Mouse (Mus musculus): ENCODE measurements around the gene Txnip. TPM values are rescaled to one million over a fixed set of nuclear protein-coding genes. Genes with fewer than 3 reads are reported as not detected.

Gene Txnip
- polyA plus RNA-seq, 1 experiment from 2014 or later, result 41.1 TPM

DNA sequence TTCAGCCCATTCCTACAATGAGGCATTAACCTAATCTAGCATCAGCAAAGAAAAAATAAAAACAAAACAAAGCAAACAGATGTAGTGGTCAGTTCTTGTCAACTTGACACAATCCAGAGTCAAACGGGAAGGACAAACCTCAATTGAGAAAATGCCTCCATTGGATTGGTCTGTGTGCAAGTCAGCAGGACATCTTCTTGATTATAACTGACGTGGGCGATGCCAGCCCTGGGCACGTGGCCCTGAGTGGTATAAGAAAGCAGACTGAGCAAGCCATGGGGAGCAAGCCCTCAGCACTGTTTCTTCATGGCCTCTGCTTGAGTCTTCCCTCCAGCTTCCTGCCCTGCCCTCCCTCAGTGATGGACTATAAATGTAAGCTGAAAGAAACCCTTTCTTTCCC, 10.9 kb upstream of the Txnip start:
- ATAC-seq (replicated peaks; ENCODE audit: low FRiP score), result no peak
- no peaks in the 10 kb centered on the region for H3K36me3 ChIP-seq (ENCODE audit: control insufficient read depth, insufficient read depth, low read length)
- H3K27ac ChIP-seq (ENCODE audit: low read depth, low read length), result no peak overlapping the region
- 40% methylated on average over 4 of the region's 4 CpGs for WGBS
- 0 out of 2 replicates have a peak, but pooled peaks cover 2% of the 10 kb centered on the region for H3K27me3 ChIP-seq (replicated peaks; ENCODE audit: control insufficient read depth, insufficient read depth, low read length)
- no peak overlapping the region for H3K4me2 ChIP-seq
- H3K4me3 ChIP-seq (ENCODE audit: low read depth, low read length), result no peak overlapping the region
- H3K9me3 ChIP-seq (ENCODE audit: control insufficient read depth, low read length), result no peaks in the 10 kb centered on the region
- H3K4me1 ChIP-seq (replicated peaks; ENCODE audit: control insufficient read depth, insufficient read depth, low read length), result no peaks in the 10 kb centered on the region
- no peak for DNase-seq (ENCODE audit: low spot score)
- no peak overlapping the region for H3K9ac ChIP-seq (ENCODE audit: low read depth, low read length)

DNA sequence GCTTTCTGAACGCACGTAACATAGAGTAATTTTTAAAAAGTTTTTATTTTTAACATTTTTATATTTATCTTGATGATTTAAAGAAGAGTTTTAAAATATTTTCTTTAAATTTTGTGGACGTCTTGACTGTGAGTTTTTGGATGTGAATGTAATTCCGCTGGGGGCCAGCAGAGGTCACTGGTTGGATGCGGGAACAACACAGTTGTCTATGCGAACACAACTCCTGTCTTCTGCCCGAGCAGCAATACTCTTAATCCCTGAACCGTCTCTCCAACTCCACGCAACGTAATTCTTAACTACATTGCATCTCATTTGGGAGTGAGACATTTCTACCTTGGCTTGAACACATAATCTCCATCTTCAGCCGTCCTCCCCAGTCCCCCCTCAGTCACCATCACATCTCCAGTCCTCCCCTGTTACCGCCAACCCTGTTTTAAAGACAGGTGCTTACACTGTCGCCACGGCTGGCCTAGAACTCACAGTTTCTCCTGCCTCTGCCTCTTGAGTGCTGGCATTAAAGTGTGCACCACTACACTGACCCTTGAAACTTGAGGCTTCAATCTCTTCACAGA, 10.3 kb upstream of the Txnip start:
- Histone ChIP-seq H3K36me3 (ENCODE audit: control insufficient read depth, insufficient read depth, low read length) (no peaks in the 10 kb centered on the region), H3K4me1 (replicated peaks; ENCODE audit: control insufficient read depth, insufficient read depth, low read length) (no peaks in the 10 kb centered on the region), H3K9ac (ENCODE audit: low read depth, low read length) (no peak overlapping the region), H3K27me3 (replicated peaks; ENCODE audit: control insufficient read depth, insufficient read depth, low read length) (0 out of 2 replicates have a peak, but pooled peaks cover 2% of the 10 kb centered on the region), H3K4me2 (peak overlapping the region; percentile 43), H3K27ac (ENCODE audit: low read depth, low read length) (no peak overlapping the region), H3K4me3 (ENCODE audit: low read depth, low read length) (0 out of 2 replicates have a peak overlapping the region, but pooled peaks have one; percentile 7), H3K9me3 (ENCODE audit: control insufficient read depth, low read length) (no peaks in the 10 kb centered on the region)
- peak; percentile 73 for DNase-seq (ENCODE audit: low spot score)
- 0 out of 2 replicates have a peak, but pooled peaks have one; percentile 26 for ATAC-seq (replicated peaks; ENCODE audit: low FRiP score)
- 13% methylated on average over 14 of the region's 14 CpGs for WGBS

- Histone ChIP-seq H3K36me3 (ENCODE audit: control insufficient read depth, insufficient read depth, low read length) (no peaks in the 10 kb centered on the region), H3K27me3 (replicated peaks; ENCODE audit: control insufficient read depth, insufficient read depth, low read length) (0 out of 2 replicates have a peak, but pooled peaks cover 2% of the 10 kb centered on the region), H3K27ac (ENCODE audit: low read depth, low read length) (no peak overlapping the region), H3K4me3 (ENCODE audit: low read depth, low read length) (no peak overlapping the region), H3K9ac (ENCODE audit: low read depth, low read length) (no peak overlapping the region), H3K4me2 (no peak overlapping the region), H3K9me3 (ENCODE audit: control insufficient read depth, low read length) (no peaks in the 10 kb centered on the region), H3K4me1 (replicated peaks; ENCODE audit: control insufficient read depth, insufficient read depth, low read length) (no peaks in the 10 kb centered on the region)
- DNase-seq (ENCODE audit: low spot score) (no peak), ATAC-seq (replicated peaks; ENCODE audit: low FRiP score) (no peak)
- 81% methylated on average over 7 of the region's 7 CpGs for WGBS
These were observed 8.9 kb upstream of the Txnip start for GRCm38 (mm10) chr3:96548824-96549223.

GRCm38 (mm10) chr3:96549346-96549745, 8.4 kb upstream of the Txnip start:
- Histone ChIP-seq H3K4me2 (no peak overlapping the region), H3K4me3 (ENCODE audit: low read depth, low read length) (no peak overlapping the region), H3K4me1 (replicated peaks; ENCODE audit: control insufficient read depth, insufficient read depth, low read length) (no peaks in the 10 kb centered on the region), H3K27me3 (replicated peaks; ENCODE audit: control insufficient read depth, insufficient read depth, low read length) (0 out of 2 replicates have a peak, but pooled peaks cover 2% of the 10 kb centered on the region), H3K36me3 (ENCODE audit: control insufficient read depth, insufficient read depth, low read length) (no peaks in the 10 kb centered on the region), H3K27ac (ENCODE audit: low read depth, low read length) (no peak overlapping the region), H3K9ac (ENCODE audit: low read depth, low read length) (no peak overlapping the region), H3K9me3 (ENCODE audit: control insufficient read depth, low read length) (no peaks in the 10 kb centered on the region)
- DNase-seq (ENCODE audit: low spot score) (no peak), ATAC-seq (replicated peaks; ENCODE audit: low FRiP score) (no peak)
- 74% methylated on average over 5 of the region's 5 CpGs for WGBS

DNA sequence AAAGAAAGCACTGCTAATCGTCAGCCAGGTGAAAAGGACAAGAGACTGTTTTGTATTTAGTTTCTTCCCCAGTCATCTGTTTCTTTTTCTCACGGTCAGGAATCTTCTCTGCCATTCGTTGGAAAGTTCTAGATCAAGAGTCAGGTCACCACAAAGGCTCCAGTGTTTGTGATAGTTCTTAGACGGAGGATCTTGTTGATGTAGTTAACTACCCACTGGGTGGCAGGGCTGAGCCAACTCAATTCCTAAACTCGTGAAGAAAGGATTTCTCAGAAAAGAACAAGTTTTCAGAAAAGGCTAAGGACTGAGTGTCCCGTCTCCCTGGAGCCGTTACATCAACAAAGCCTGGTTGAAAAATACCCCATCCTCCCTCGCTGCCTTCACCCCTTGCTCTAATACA, 6.6 kb upstream of the Txnip start:
- Histone ChIP-seq H3K4me2 (no peak overlapping the region; the same call in 1 of the 2 replicates), H3K4me1 (replicated peaks; ENCODE audit: control insufficient read depth, insufficient read depth, low read length) (peaks cover 6% of the 10 kb centered on the region; the same call in 1 of the 2 replicates), H3K27me3 (replicated peaks; ENCODE audit: control insufficient read depth, insufficient read depth, low read length) (0 out of 2 replicates have a peak, but pooled peaks cover 2% of the 10 kb centered on the region), H3K4me3 (ENCODE audit: low read depth, low read length) (no peak overlapping the region), H3K9me3 (ENCODE audit: control insufficient read depth, low read length) (no peaks in the 10 kb centered on the region), H3K27ac (ENCODE audit: low read depth, low read length) (no peak overlapping the region), H3K36me3 (ENCODE audit: control insufficient read depth, insufficient read depth, low read length) (no peaks in the 10 kb centered on the region), H3K9ac (ENCODE audit: low read depth, low read length) (no peak overlapping the region)
- 20% methylated on average over 8 of the region's 8 CpGs for WGBS
- ATAC-seq (replicated peaks; ENCODE audit: low FRiP score) (no peak), DNase-seq (ENCODE audit: low spot score) (no peak)

DNA sequence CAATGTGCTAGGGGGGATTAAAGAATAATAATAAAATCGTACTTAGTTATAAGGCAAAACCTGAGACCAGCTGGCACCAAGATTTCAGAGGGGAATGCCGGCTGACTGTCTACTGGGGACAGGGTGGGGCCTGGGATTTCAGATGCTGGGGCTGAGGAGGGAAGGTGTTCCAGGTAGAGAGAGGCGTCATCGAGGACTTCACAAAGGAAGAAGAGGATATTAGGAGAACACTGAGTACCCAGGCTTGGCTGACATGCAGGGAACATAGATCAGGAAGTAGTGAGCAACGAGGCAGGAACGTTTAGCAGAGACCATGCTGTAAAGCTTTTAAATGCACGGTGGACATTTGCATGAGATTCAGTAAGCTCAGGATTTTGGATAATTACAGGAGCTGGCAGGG, 5.9 kb upstream of the Txnip start:
- Histone ChIP-seq H3K9ac (ENCODE audit: low read depth, low read length) (no peak overlapping the region), H3K27ac (ENCODE audit: low read depth, low read length) (no peak overlapping the region)
- DNase-seq (ENCODE audit: low spot score), result no peak

GRCm38 (mm10) chr3:96553601-96554000, 4.2 kb upstream of the Txnip start:
- Histone ChIP-seq H3K36me3 (ENCODE audit: control insufficient read depth, insufficient read depth, low read length) (no peaks in the 10 kb centered on the region), H3K4me1 (replicated peaks; ENCODE audit: control insufficient read depth, insufficient read depth, low read length) (peaks cover 13% of the 10 kb centered on the region), H3K9me3 (ENCODE audit: control insufficient read depth, low read length) (no peaks in the 10 kb centered on the region), H3K27me3 (replicated peaks; ENCODE audit: control insufficient read depth, insufficient read depth, low read length) (0 out of 2 replicates have a peak, but pooled peaks cover 2% of the 10 kb centered on the region), H3K4me3 (ENCODE audit: low read depth, low read length) (no peak overlapping the region), H3K4me2 (no peak overlapping the region), H3K27ac (ENCODE audit: low read depth, low read length) (no peak overlapping the region), H3K9ac (ENCODE audit: low read depth, low read length) (no peak overlapping the region)
- no peak for DNase-seq (ENCODE audit: low spot score)
- ATAC-seq (replicated peaks; ENCODE audit: low FRiP score), result no peak
- WGBS, result 63% methylated on average over 6 of the region's 6 CpGs

More for the DNA sequence above, 5.9 kb upstream of the Txnip start:
- Histone ChIP-seq H3K36me3 (ENCODE audit: control insufficient read depth, insufficient read depth, low read length) (no peaks in the 10 kb centered on the region), H3K9me3 (ENCODE audit: control insufficient read depth, low read length) (no peaks in the 10 kb centered on the region), H3K4me2 (no peak overlapping the region), H3K4me3 (ENCODE audit: low read depth, low read length) (no peak overlapping the region), H3K27me3 (replicated peaks; ENCODE audit: control insufficient read depth, insufficient read depth, low read length) (0 out of 2 replicates have a peak, but pooled peaks cover 2% of the 10 kb centered on the region), H3K4me1 (replicated peaks; ENCODE audit: control insufficient read depth, insufficient read depth, low read length) (peaks cover 11% of the 10 kb centered on the region)
- WGBS, result 56% methylated on average over 7 of the region's 7 CpGs
- ATAC-seq (replicated peaks; ENCODE audit: low FRiP score), result no peak

GRCm38 (mm10) chr3:96554251-96554650, 3.5 kb upstream of the Txnip start:
- ATAC-seq (replicated peaks; ENCODE audit: low FRiP score) (no peak), DNase-seq (ENCODE audit: low spot score) (no peak)
- Histone ChIP-seq H3K4me2 (no peak overlapping the region), H3K36me3 (ENCODE audit: control insufficient read depth, insufficient read depth, low read length) (no peaks in the 10 kb centered on the region), H3K4me1 (replicated peaks; ENCODE audit: control insufficient read depth, insufficient read depth, low read length) (peaks cover 13% of the 10 kb centered on the region), H3K9ac (ENCODE audit: low read depth, low read length) (no peak overlapping the region; the same call in 1 of the 2 replicates), H3K27ac (ENCODE audit: low read depth, low read length) (no peak overlapping the region), H3K27me3 (replicated peaks; ENCODE audit: control insufficient read depth, insufficient read depth, low read length) (0 out of 2 replicates have a peak, but pooled peaks cover 2% of the 10 kb centered on the region), H3K9me3 (ENCODE audit: control insufficient read depth, low read length) (no peaks in the 10 kb centered on the region), H3K4me3 (ENCODE audit: low read depth, low read length) (no peak overlapping the region)
- WGBS, result 81% methylated on average over 6 of the region's 6 CpGs

- H3K4me1 ChIP-seq (replicated peaks; ENCODE audit: control insufficient read depth, insufficient read depth, low read length), result peaks cover 20% of the 10 kb centered on the region
- peak overlapping the region; percentile 9; the same call in 1 of the 2 replicates for H3K27ac ChIP-seq (ENCODE audit: low read depth, low read length)
- H3K27me3 ChIP-seq (replicated peaks; ENCODE audit: control insufficient read depth, insufficient read depth, low read length), result 0 out of 2 replicates have a peak, but pooled peaks cover 2% of the 10 kb centered on the region
- no peak overlapping the region for H3K4me3 ChIP-seq (ENCODE audit: low read depth, low read length)
- ATAC-seq (replicated peaks; ENCODE audit: low FRiP score) (no peak), DNase-seq (ENCODE audit: low spot score) (no peak)
- 0 out of 2 replicates have a peak overlapping the region, but pooled peaks have one; percentile 30 for H3K9ac ChIP-seq (ENCODE audit: low read depth, low read length)
- peaks cover 7% of the 10 kb centered on the region for H3K36me3 ChIP-seq (ENCODE audit: control insufficient read depth, insufficient read depth, low read length)
- no peaks in the 10 kb centered on the region for H3K9me3 ChIP-seq (ENCODE audit: control insufficient read depth, low read length)
- WGBS, result 66% methylated on average over 12 of the region's 12 CpGs
- H3K4me2 ChIP-seq, result no peak overlapping the region
These were observed 2.6 kb upstream of the Txnip start for GRCm38 (mm10) chr3:96555041-96555596.
